Mouse (Mus musculus): Measurements from ENCODE around the gene Gng12. TPM values are rescaled to one million over a fixed set of nuclear protein-coding genes. Genes with fewer than 3 reads are reported as not detected.

The Gng12 gene
- total RNA-seq, 1 experiment: 14.3 TPM

- H3K9me3 ChIP-seq (ENCODE audit: control insufficient read depth, insufficient read depth, low read depth, low read length): no peaks in the 10 kb centered on the region
- DNase-seq (ENCODE audit: low read depth, low spot score): no peak
- 0 out of 4 replicates have a peak, but pooled peaks cover 0 to 2% of the 10 kb centered on the region in 2 experiments for H3K4me1 ChIP-seq (ENCODE audit: control insufficient read depth in 2 of 2, insufficient read depth in 2 of 2, low read length in 2 of 2, poor library complexity in 1 of 2)
- in situ Hi-C loops (cut with MboI; ENCODE audit: low sequenced_read_pairs in 2 of 2, unreplicated experiment in 2 of 2): no loop called here
- no peak overlapping the region for H3K4me3 ChIP-seq (ENCODE audit: insufficient read depth in 1 of 2, low read depth in 1 of 2, low read length in 2 of 2, poor library complexity in 1 of 2, severe bottlenecking in 1 of 2)
- H3K9ac ChIP-seq (ENCODE audit: insufficient read depth, low read depth, low read length, poor library complexity, severe bottlenecking): no peak overlapping the region
- TF ChIP-seq ZNF384 (IDR thresholded peaks at IDR 0.05; ENCODE audit: low read depth, low read length): no peak
- TF ChIP-seq HCFC1 (IDR thresholded peaks at IDR 0.05; ENCODE audit: borderline replicate concordance, insufficient read depth, low read length): no peak
- TF ChIP-seq MAFK (IDR thresholded peaks at IDR 0.05; ENCODE audit: insufficient read depth, low read depth, low read length): no peak
- TF ChIP-seq ZC3H11A (IDR thresholded peaks at IDR 0.05; ENCODE audit: borderline replicate concordance, low read depth, low read length): no peak
- TF ChIP-seq CHD2 (IDR thresholded peaks at IDR 0.05; ENCODE audit: low read depth, low read length): no peak
- no peaks in the 10 kb centered on the region for H3K36me3 ChIP-seq (ENCODE audit: control insufficient read depth, insufficient read depth, low read length, poor library complexity, severe bottlenecking)
- H3K27ac ChIP-seq (ENCODE audit: insufficient read depth, low read depth, low read length, poor library complexity, severe bottlenecking): no peak overlapping the region
These were observed 1.8 kb downstream of the Gng12 start for GRCm38 (mm10) chr6:66897994-66898393.

GRCm38 (mm10) chr6:66901926-66902325, 5.7 kb downstream of the Gng12 start:
- in situ Hi-C loops (cut with MboI; ENCODE audit: low sequenced_read_pairs in 2 of 2, unreplicated experiment in 2 of 2): no loop called here
- DNase-seq (ENCODE audit: low read depth, low spot score): no peak
- no peak overlapping the region for H3K9ac ChIP-seq (ENCODE audit: insufficient read depth, low read depth, low read length, poor library complexity, severe bottlenecking)
- no peak overlapping the region for H3K4me3 ChIP-seq (ENCODE audit: insufficient read depth in 1 of 2, low read depth in 1 of 2, low read length in 2 of 2, poor library complexity in 1 of 2, severe bottlenecking in 1 of 2)
- H3K36me3 ChIP-seq (ENCODE audit: control insufficient read depth, insufficient read depth, low read length, poor library complexity, severe bottlenecking): no peaks in the 10 kb centered on the region
- TF ChIP-seq CHD2 (IDR thresholded peaks at IDR 0.05; ENCODE audit: low read depth, low read length): no peak
- no peak for TF ChIP-seq ZNF384 (IDR thresholded peaks at IDR 0.05; ENCODE audit: low read depth, low read length)
- no peak for TF ChIP-seq HCFC1 (IDR thresholded peaks at IDR 0.05; ENCODE audit: borderline replicate concordance, insufficient read depth, low read length)
- no peak for TF ChIP-seq ZC3H11A (IDR thresholded peaks at IDR 0.05; ENCODE audit: borderline replicate concordance, low read depth, low read length)
- TF ChIP-seq MAFK (IDR thresholded peaks at IDR 0.05; ENCODE audit: insufficient read depth, low read depth, low read length): no peak
- H3K4me1 ChIP-seq (ENCODE audit: control insufficient read depth in 2 of 2, insufficient read depth in 2 of 2, low read length in 2 of 2, poor library complexity in 1 of 2): peaks cover 0 to 2% of the 10 kb centered on the region in 2 experiments; a peak in 1 of 4 replicates
- H3K9me3 ChIP-seq (ENCODE audit: control insufficient read depth, insufficient read depth, low read depth, low read length): no peaks in the 10 kb centered on the region
- no peak overlapping the region for H3K27ac ChIP-seq (ENCODE audit: insufficient read depth, low read depth, low read length, poor library complexity, severe bottlenecking)

DNA sequence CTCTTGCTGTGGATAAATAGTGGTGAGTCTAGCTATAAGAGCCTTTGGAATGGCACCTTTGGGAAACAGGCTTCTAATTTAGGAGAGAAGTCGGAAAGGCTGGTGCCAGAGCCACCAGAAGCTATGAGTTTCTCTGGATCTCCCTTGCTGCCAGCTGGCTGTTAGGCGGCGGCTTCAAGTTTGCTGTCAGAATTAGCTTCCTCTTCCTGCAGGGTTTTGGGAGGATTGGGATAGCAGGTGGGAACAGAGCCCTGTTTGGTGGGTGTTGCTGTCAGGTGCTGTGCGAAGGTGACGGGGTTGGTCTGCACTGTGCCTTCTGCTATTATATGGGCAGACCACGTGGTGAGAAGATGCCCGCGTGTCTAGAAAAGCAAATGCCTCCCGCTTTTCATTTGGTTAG, 7.0 kb downstream of the Gng12 start:
- Histone ChIP-seq H3K9ac (ENCODE audit: insufficient read depth, low read depth, low read length, poor library complexity, severe bottlenecking) (no peak overlapping the region), H3K36me3 (ENCODE audit: control insufficient read depth, insufficient read depth, low read length, poor library complexity, severe bottlenecking) (no peaks in the 10 kb centered on the region), H3K4me1 (ENCODE audit: control insufficient read depth in 2 of 2, insufficient read depth in 2 of 2, low read length in 2 of 2, poor library complexity in 1 of 2) (no peaks in the 10 kb centered on the region; a peak in 1 of 4 replicates), H3K9me3 (ENCODE audit: control insufficient read depth, insufficient read depth, low read depth, low read length) (no peaks in the 10 kb centered on the region), H3K27ac (ENCODE audit: insufficient read depth, low read depth, low read length, poor library complexity, severe bottlenecking) (no peak overlapping the region), H3K4me3 (ENCODE audit: insufficient read depth in 1 of 2, low read depth in 1 of 2, low read length in 2 of 2, poor library complexity in 1 of 2, severe bottlenecking in 1 of 2) (no peak overlapping the region)
- no peak for TF ChIP-seq ZNF384 (IDR thresholded peaks at IDR 0.05; ENCODE audit: low read depth, low read length)
- no peak for TF ChIP-seq ZC3H11A (IDR thresholded peaks at IDR 0.05; ENCODE audit: borderline replicate concordance, low read depth, low read length)
- TF ChIP-seq HCFC1 (IDR thresholded peaks at IDR 0.05; ENCODE audit: borderline replicate concordance, insufficient read depth, low read length): no peak
- no peak for TF ChIP-seq CHD2 (IDR thresholded peaks at IDR 0.05; ENCODE audit: low read depth, low read length)
- TF ChIP-seq MAFK (IDR thresholded peaks at IDR 0.05; ENCODE audit: insufficient read depth, low read depth, low read length): no peak
- in situ Hi-C loops (cut with MboI; ENCODE audit: low sequenced_read_pairs in 2 of 2, unreplicated experiment in 2 of 2): no loop called here
- DNase-seq (ENCODE audit: low read depth, low spot score): no peak

DNA sequence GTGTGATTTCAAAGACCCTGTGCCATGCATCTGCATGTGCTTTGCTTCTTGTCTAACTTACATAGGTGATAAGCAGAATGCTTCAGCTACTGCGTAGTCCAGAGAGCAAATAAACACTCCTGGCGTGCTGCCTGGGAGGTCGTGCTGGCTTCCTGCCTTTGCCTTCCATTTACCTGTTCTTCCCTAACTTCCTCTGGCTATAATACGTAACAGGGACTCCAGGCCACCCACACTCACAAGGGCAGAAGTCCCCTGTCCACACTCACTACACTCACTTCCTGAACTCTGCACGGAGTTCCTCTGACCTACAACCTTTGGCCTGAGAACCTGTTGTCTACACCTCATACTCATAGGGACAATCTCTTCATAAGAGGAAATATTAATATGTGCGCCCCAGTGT, 7.5 kb downstream of the Gng12 start:
- Histone ChIP-seq H3K36me3 (ENCODE audit: control insufficient read depth, insufficient read depth, low read length, poor library complexity, severe bottlenecking) (no peaks in the 10 kb centered on the region), H3K4me1 (ENCODE audit: control insufficient read depth in 2 of 2, insufficient read depth in 2 of 2, low read length in 2 of 2, poor library complexity in 1 of 2) (peaks cover 0 to 2% of the 10 kb centered on the region in 2 experiments; a peak in 1 of 4 replicates), H3K4me3 (ENCODE audit: insufficient read depth in 1 of 2, low read depth in 1 of 2, low read length in 2 of 2, poor library complexity in 1 of 2, severe bottlenecking in 1 of 2) (no peak overlapping the region), H3K27ac (ENCODE audit: insufficient read depth, low read depth, low read length, poor library complexity, severe bottlenecking) (no peak overlapping the region), H3K9me3 (ENCODE audit: control insufficient read depth, insufficient read depth, low read depth, low read length) (no peaks in the 10 kb centered on the region), H3K9ac (ENCODE audit: insufficient read depth, low read depth, low read length, poor library complexity, severe bottlenecking) (no peak overlapping the region)
- TF ChIP-seq HCFC1 (IDR thresholded peaks at IDR 0.05; ENCODE audit: borderline replicate concordance, insufficient read depth, low read length): no peak
- TF ChIP-seq CHD2 (IDR thresholded peaks at IDR 0.05; ENCODE audit: low read depth, low read length): no peak
- TF ChIP-seq ZNF384 (IDR thresholded peaks at IDR 0.05; ENCODE audit: low read depth, low read length): no peak
- TF ChIP-seq MAFK (IDR thresholded peaks at IDR 0.05; ENCODE audit: insufficient read depth, low read depth, low read length): no peak
- no peak for TF ChIP-seq ZC3H11A (IDR thresholded peaks at IDR 0.05; ENCODE audit: borderline replicate concordance, low read depth, low read length)
- in situ Hi-C loops (cut with MboI; ENCODE audit: low sequenced_read_pairs in 2 of 2, unreplicated experiment in 2 of 2): no loop called here
- no peak for DNase-seq (ENCODE audit: low read depth, low spot score)

- DNase-seq (ENCODE audit: low read depth, low spot score): no peak
- TF ChIP-seq MAFK (IDR thresholded peaks at IDR 0.05; ENCODE audit: insufficient read depth, low read depth, low read length): no peak
- TF ChIP-seq ZC3H11A (IDR thresholded peaks at IDR 0.05; ENCODE audit: borderline replicate concordance, low read depth, low read length): no peak
- no peak for TF ChIP-seq HCFC1 (IDR thresholded peaks at IDR 0.05; ENCODE audit: borderline replicate concordance, insufficient read depth, low read length)
- no peak for TF ChIP-seq ZNF384 (IDR thresholded peaks at IDR 0.05; ENCODE audit: low read depth, low read length)
- no peak for TF ChIP-seq CHD2 (IDR thresholded peaks at IDR 0.05; ENCODE audit: low read depth, low read length)
- Histone ChIP-seq H3K4me3 (ENCODE audit: insufficient read depth in 1 of 2, low read depth in 1 of 2, low read length in 2 of 2, poor library complexity in 1 of 2, severe bottlenecking in 1 of 2) (no peak overlapping the region), H3K36me3 (ENCODE audit: control insufficient read depth, insufficient read depth, low read length, poor library complexity, severe bottlenecking) (no peaks in the 10 kb centered on the region), H3K27ac (ENCODE audit: insufficient read depth, low read depth, low read length, poor library complexity, severe bottlenecking) (no peak overlapping the region), H3K9ac (ENCODE audit: insufficient read depth, low read depth, low read length, poor library complexity, severe bottlenecking) (no peak overlapping the region), H3K9me3 (ENCODE audit: control insufficient read depth, insufficient read depth, low read depth, low read length) (no peaks in the 10 kb centered on the region), H3K4me1 (ENCODE audit: control insufficient read depth in 2 of 2, insufficient read depth in 2 of 2, low read length in 2 of 2, poor library complexity in 1 of 2) (peaks cover 1 to 8% of the 10 kb centered on the region in 2 experiments; a peak in 1 of 4 replicates)
- in situ Hi-C loops (cut with MboI; ENCODE audit: low sequenced_read_pairs in 2 of 2, unreplicated experiment in 2 of 2): no loop called here
These were observed 10.0 kb downstream of the Gng12 start for GRCm38 (mm10) chr6:66906244-66906643.

Measured in ES-E14 (cell line).